Mouse (Mus musculus) neural tube, embryonic 14.5 days (tissue): ENCODE results near the gene Csf1. TPM values are rescaled to one million over a fixed set of nuclear protein-coding genes. Genes with fewer than 3 reads are reported as not detected.
"Not testable (repeated sequence)": the region's sequence is repeated elsewhere in the genome, so short reads cannot be mapped to it uniquely, and the experiment has no call there.

ENCODE experiments used
- ATAC-seq: fragments of 200-750 bp; cut with Nextera tagmentation; 2 replicates; pipeline ENCODE4 v1.8.0; 2017; ENCODE audit warnings: low read depth, mild to moderate bottlenecking, moderate TSS enrichment, moderate library complexity
- H3K27ac ChIP-seq: fragments of 300-500 bp; sonication (generic); 2 replicates; pipeline ENCODE4 v1.5.1; 2014; ENCODE audit warnings: low read depth, mild to moderate bottlenecking, control low read depth, low read length, moderate library complexity, mixed read lengths
- H3K27me3 ChIP-seq: fragments of 300-500 bp; sonication (generic); 2 replicates; pipeline ENCODE4 v1.6.1; 2014; ENCODE audit warnings: low read length; ENCODE audit not compliant: control insufficient read depth, insufficient read depth
- H3K36me3 ChIP-seq: fragments of 300-500 bp; sonication (generic); 2 replicates; pipeline ENCODE4 v1.6.1; 2014; ENCODE audit warnings: low read length, mixed read lengths; ENCODE audit not compliant: control insufficient read depth, insufficient read depth
- H3K4me1 ChIP-seq: fragments of 300-500 bp; sonication (generic); 2 replicates; pipeline ENCODE4 v1.6.1; 2014; ENCODE audit warnings: low read length; ENCODE audit not compliant: control insufficient read depth, insufficient read depth
- H3K4me2 ChIP-seq: fragments of 300-500 bp; sonication (generic); 2 replicates; pipeline ENCODE4 v1.6.1; 2014; ENCODE audit warnings: mild to moderate bottlenecking, low read depth, low read length, control low read depth
- H3K4me3 ChIP-seq: fragments of 300-500 bp; sonication (generic); 2 replicates; pipeline ENCODE4 v1.5.1; 2014; ENCODE audit warnings: low read depth, low read length, control low read depth, mixed read lengths
- H3K9ac ChIP-seq: fragments of 300-500 bp; sonication (generic); replicated peaks from 2 replicates; pipeline ENCODE4 v1.6.1; 2014; ENCODE audit warnings: low read depth, mild to moderate bottlenecking, control low read depth, low read length, mixed read lengths
- H3K9me3 ChIP-seq: fragments of 300-500 bp; sonication (generic); 2 replicates; pipeline ENCODE4 v1.6.1; 2016; ENCODE audit warnings: low read length; ENCODE audit not compliant: control insufficient read depth
- WGBS: fragments of 180-500 bp; shearing (Covaris S2); extraction: QIAGEN DNeasy Blood & Tissue Kit; methylation state at CpG from one replicate; pipeline ENCODE4 v1.1.7; 2014; 5-methylcytosine and 5-hydroxymethylcytosine counted together
- polyA plus RNA-seq: library from polyadenylated mRNA; unstranded; fragments of >200 nt; fragmentation: Nextera tagmentation; extraction: Ambion mirVana; gene quantifications from 2 replicates; pipeline ENCODE4 v1.2.1, GENCODE M21; 2014

Csf1 gene
- polyA plus RNA-seq, 1 experiment from 2014 or later, result 6.3 TPM

GRCm38 (mm10) chr3:107737609-107738190 lies 22.6 kb downstream of the Csf1 start:
- WGBS, result 90% methylated on average over 1 of the region's 1 CpGs
- H3K27me3 ChIP-seq, result no peaks in the 10 kb centered on the region
- no peak for ATAC-seq
- no peak overlapping the region for H3K4me2 ChIP-seq
- H3K36me3 ChIP-seq, result no peaks in the 10 kb centered on the region
- H3K4me3 ChIP-seq, result no peak overlapping the region
- peaks cover 12% of the 10 kb centered on the region; the same call in 1 of the 2 replicates for H3K4me1 ChIP-seq
- no peaks in the 10 kb centered on the region for H3K9me3 ChIP-seq
- no peak overlapping the region for H3K9ac ChIP-seq
- no peak overlapping the region for H3K27ac ChIP-seq

- H3K27me3 ChIP-seq, ATAC-seq, H3K36me3 ChIP-seq, H3K9ac ChIP-seq, H3K9me3 ChIP-seq, H3K4me3 ChIP-seq, H3K4me2 ChIP-seq, H3K4me1 ChIP-seq, H3K27ac ChIP-seq: not testable (repeated sequence)
- 93% methylated on average over 13 of the region's 13 CpGs for whole genome bisulfite sequencing
Observed at GRCm38 (mm10) chr3:107735620-107736019, 24.6 kb downstream of the Csf1 start.

GRCm38 (mm10) chr3:107733329-107733728 lies 26.9 kb downstream of the Csf1 start:
- H3K9me3 ChIP-seq, result no peaks in the 10 kb centered on the region
- no peaks in the 10 kb centered on the region for H3K27me3 ChIP-seq
- 84% methylated on average over 1 of the region's 1 CpGs for WGBS
- H3K36me3 ChIP-seq, result no peaks in the 10 kb centered on the region
- H3K27ac ChIP-seq, result no peak overlapping the region
- no peaks in the 10 kb centered on the region for H3K4me1 ChIP-seq
- ATAC-seq, result no peak
- no peak overlapping the region for H3K9ac ChIP-seq
- no peak overlapping the region for H3K4me2 ChIP-seq
- H3K4me3 ChIP-seq, result no peak overlapping the region

DNA sequence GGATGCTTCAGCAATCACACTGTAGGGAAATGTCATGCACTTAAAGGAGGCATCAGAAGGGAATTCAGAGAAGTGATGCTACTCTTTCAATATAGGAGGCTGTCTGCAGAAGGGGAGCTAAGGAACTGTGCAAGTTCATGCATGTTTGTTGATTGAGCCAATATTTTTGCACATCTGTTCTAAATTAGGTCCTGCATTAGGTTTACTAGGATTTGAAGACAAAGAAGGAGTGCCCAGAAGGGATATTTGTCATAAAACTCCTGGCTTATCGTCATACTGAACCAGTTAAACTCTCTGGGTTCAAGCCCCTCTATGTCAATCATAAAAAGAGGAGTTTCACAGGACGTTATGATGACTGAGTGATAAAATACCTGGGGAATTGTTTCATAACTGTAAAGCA lies 30.0 kb downstream of the Csf1 start:
- no peaks in the 10 kb centered on the region for H3K27me3 ChIP-seq
- WGBS, result 71% methylated on average over 2 of the region's 2 CpGs

DNA sequence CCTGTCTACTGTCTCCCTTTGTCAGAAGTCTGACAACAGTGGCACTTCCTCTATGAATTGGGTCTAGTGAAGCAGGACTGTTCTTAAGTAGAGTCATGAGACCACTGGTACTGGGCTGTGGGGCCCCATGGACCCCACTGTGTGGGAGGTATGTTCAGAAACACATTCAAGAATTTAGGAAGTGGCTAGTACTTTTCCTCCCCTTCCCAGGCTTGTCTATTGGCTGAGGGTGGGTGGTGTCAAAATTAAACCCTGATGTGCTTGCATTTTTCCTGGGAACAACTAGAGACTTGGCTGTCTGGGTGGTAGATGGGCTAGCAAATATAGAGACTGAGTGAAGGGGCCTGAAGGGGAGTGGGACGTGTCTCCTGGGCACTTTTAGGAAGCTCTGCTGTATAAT lies 31.8 kb downstream of the Csf1 start:
- H3K4me2 ChIP-seq, result no peak overlapping the region
- no peaks in the 10 kb centered on the region for H3K36me3 ChIP-seq
- no peak overlapping the region for H3K4me3 ChIP-seq
- WGBS, result 67% methylated on average over 1 of the region's 1 CpGs
- no peaks in the 10 kb centered on the region for H3K4me1 ChIP-seq
- no peaks in the 10 kb centered on the region for H3K27me3 ChIP-seq
- H3K9ac ChIP-seq, result no peak overlapping the region
- H3K27ac ChIP-seq, result no peak overlapping the region
- H3K9me3 ChIP-seq, result no peaks in the 10 kb centered on the region
- ATAC-seq, result no peak

More for the DNA sequence above, 30.0 kb downstream of the Csf1 start:
- no peak overlapping the region for H3K27ac ChIP-seq
- no peaks in the 10 kb centered on the region for H3K36me3 ChIP-seq
- H3K4me3 ChIP-seq, result no peak overlapping the region
- no peak for ATAC-seq
- H3K9me3 ChIP-seq, result no peaks in the 10 kb centered on the region
- H3K4me2 ChIP-seq, result no peak overlapping the region
- no peaks in the 10 kb centered on the region for H3K4me1 ChIP-seq
- H3K9ac ChIP-seq, result no peak overlapping the region

DNA sequence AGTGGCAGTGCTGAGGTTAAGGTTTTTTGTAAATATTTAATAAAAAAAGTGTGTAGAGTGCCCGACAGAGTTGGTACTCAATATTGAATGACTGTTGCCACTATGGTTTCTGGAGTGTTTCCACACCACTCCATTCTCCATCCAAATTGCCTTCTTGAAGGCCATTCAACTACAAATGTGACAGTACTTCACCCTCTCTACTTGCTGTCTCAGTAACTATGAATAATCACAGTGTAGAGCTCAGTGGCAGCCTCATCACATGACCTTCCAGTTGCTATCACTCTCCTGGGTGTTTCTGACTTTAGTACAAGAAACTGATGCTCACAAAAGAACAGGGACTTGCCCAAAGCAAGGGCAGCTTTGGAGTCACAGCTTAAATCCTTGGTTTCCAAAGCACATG lies 44.3 kb downstream of the Csf1 start:
- H3K36me3 ChIP-seq, result no peaks in the 10 kb centered on the region
- no peaks in the 10 kb centered on the region for H3K4me1 ChIP-seq
- H3K4me2 ChIP-seq, result no peak overlapping the region
- H3K4me3 ChIP-seq, result no peak overlapping the region
- H3K27me3 ChIP-seq, result no peaks in the 10 kb centered on the region
- no peak overlapping the region for H3K9ac ChIP-seq
- no peak overlapping the region for H3K27ac ChIP-seq
- H3K9me3 ChIP-seq, result no peaks in the 10 kb centered on the region
- WGBS, result 100% methylated on average over 1 of the region's 1 CpGs
- no peak for ATAC-seq

DNA sequence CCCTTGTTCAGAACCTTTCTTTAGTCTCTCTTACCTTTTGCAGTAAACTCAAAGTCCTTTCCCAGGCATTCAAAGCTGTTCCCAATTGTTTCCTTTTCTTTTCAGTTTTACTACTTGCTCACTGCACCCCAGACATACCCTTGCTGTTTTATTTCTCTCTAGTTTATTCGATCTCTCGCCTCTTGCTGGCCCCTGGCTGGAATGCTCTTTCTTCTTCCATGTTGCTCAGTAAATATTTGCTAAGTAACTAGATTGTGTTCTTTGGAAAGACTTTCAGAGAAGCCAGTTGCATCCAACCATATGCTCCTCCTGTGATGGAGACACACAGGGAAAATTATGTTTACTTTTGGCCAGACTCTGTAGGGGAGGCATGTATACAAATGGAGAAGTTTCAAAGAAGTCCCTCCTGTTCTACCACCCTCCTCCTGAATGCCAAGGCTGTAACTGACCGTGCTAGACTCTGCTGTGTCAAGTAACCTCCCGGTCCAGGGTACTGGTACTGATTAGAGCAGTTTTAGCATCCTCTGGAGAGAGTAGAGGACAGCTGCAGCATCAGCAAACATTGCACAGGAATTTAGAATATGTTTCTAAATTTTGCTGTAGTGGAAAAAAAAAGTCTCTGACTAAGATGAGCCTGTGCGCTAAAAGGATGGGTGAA lies 45.9 kb downstream of the Csf1 start:
- no peaks in the 10 kb centered on the region for H3K9me3 ChIP-seq
- no peak overlapping the region for H3K9ac ChIP-seq
- H3K27me3 ChIP-seq, result no peaks in the 10 kb centered on the region
- no peaks in the 10 kb centered on the region for H3K4me1 ChIP-seq
- no peaks in the 10 kb centered on the region for H3K36me3 ChIP-seq
- no peak for ATAC-seq
- no peak overlapping the region for H3K4me3 ChIP-seq
- no peak overlapping the region for H3K27ac ChIP-seq
- no peak overlapping the region for H3K4me2 ChIP-seq
- WGBS, result 42% methylated on average over 5 of the region's 5 CpGs

DNA sequence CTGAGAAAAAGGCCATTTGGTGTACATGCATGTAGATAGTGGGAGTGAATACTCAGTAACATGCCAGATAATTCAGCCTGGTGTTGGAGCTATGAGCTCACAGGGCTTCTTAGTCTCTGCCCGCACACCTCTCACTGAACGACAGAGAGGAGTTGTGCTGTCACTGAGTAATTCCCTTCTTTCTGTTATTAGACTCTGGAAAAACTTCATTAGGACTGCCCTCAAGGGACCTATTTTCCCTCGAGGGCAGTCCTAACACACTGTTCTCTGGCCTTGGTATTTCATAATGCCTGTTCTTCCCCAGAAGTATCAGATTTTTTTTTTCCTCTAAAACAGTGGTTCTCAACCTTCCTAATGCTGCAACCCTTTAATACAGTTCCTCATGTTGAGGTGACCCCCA lies 48.2 kb downstream of the Csf1 start:
- ATAC-seq, result no peak
- Histone ChIP-seq H3K9ac (no peak overlapping the region), H3K27ac (no peak overlapping the region), H3K36me3 (no peaks in the 10 kb centered on the region), H3K4me1 (no peaks in the 10 kb centered on the region), H3K4me3 (no peak overlapping the region), H3K4me2 (no peak overlapping the region), H3K27me3 (no peaks in the 10 kb centered on the region), H3K9me3 (no peaks in the 10 kb centered on the region)
- 58% methylated on average over 3 of the region's 3 CpGs for WGBS

DNA sequence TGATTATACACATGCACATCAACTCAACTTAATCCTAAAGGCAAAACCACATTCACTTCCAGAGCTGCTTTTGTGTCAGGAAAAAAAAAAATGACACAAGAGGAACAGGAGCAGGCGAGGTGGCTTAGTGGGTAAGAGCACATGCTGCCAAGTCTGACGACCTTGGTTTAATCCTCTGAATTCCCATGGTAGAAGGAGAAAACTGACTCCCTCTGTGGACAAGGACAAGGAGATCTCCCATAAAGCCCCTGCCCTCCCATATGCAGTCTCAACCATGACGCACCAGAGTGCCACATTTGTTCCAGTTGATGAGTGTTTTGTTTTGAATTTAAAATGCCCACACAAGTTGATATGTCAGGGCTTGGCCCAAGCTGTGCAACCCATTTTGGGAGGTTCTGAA lies 51.1 kb downstream of the Csf1 start:
- H3K36me3 ChIP-seq, result no peaks in the 10 kb centered on the region
- 65% methylated on average over 3 of the region's 3 CpGs for WGBS

More for the DNA sequence above, 51.1 kb downstream of the Csf1 start:
- Histone ChIP-seq H3K27ac (no peak overlapping the region), H3K4me3 (no peak overlapping the region), H3K27me3 (no peaks in the 10 kb centered on the region), H3K4me1 (no peaks in the 10 kb centered on the region), H3K9ac (no peak overlapping the region), H3K9me3 (no peaks in the 10 kb centered on the region), H3K4me2 (no peak overlapping the region)
- ATAC-seq, result no peak
